Mouse (Mus musculus) ovary, postnatal 10 days (tissue): ENCODE results near the gene Prl8a8.

ENCODE experiments used
- DNase-seq: peaks from one replicate; pipeline ENCODE4 v3.0.0; 2022; ENCODE audit warnings: low spot score

Gene Prl8a8

DNA sequence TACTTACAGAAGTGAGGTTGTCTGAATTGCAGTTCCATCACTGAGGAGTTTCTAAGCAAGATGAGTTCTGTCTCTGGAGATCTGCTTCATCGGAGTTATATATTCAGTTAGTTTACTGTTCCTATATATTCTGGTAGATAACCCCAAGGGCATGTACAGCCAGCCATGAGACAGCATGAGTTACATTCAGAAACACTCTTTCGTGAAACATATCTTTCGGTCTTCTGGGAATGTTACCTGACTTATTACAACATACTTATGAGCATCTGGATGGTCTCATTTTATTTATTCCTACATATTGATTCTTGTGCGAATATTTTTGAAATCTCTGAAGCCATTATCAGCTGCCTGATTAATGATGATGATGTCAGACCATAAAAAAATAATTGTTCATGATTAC lies at the start of gene Prl8a8:
Prl8a8 (minus strand) TSS at position 101 of the 400 bp plus-strand sequence.
- DNase-seq = no peak

DNA sequence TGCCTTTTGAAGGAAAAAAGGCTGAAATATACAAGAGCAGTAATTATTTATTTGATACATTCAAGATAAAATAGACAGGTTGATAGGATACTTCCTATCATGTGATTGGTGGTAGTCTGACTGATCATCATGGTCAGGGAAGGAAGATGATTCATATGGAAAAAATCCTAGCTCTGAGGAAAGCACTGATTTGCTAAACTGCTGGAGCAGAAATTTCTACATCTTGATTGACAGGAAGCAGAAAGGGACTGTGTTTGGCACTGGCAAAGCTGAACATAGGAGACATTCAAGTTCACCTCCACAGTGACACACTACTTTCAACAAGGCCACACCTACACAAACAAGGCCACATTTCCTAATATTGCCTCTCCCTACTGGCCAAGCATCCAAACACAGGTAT lies 40.3 kb upstream of the Prl8a8 start:
- no peak for DNase-seq

DNA sequence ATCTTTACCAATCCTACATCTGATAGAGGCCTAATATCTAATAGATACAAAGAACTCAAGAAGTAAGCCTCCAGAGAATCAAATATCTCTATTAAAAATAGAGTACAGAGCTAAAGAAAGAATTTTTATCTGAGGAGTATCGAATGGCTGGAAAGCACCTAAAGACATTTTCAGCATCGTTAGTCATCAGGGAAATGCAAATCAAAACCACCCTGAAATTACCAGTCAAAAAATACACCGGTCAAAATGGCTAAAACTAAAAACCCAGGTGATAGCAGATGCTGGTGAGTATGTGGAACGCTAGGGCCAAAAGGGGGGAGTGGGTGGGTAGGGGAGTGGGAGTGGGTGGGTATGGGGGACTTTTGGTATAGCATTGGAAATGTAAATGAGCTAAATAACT lies 10.1 kb upstream of the Prl8a8 start:
- no peak for DNase-seq

DNA sequence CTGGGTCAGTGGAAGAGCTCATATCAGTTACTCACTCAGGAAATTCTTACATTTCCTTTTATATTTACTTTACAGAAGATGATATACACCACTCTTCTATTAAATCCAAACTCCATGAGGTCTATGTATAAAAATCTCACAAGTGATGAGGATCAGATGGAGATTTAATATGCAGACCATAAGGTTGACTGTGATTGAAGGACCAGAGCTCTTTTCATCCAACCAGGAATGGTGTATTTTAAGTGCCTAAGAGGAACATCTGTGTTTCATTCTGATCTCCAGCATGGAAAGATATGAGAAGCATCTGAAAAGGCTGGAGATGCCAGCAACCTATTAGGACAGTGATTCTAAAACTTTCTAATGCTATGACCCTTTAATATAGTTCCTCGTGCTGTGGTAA lies 5.4 kb downstream of the Prl8a8 start:
- DNase-seq = no peak
